Mouse (Mus musculus): Measurements from ENCODE around the gene Plekhh1.

GRCm38 (mm10) chr12:79130299-79131177, 101.6 kb downstream of the Plekhh1 start, which contains the start of gene Arg2:
- TF ChIP-seq POLR2A (IDR thresholded peaks at IDR 0.05; ENCODE audit: borderline replicate concordance, control insufficient read depth, low read depth, low read length) (peak; percentile 18; the same call in 1 of the 2 replicates), CTCF (IDR thresholded peaks at IDR 0.05; ENCODE audit: control insufficient read depth, insufficient read depth, low read length) (no peak)
